Mouse (Mus musculus) spleen, embryonic (tissue): ENCODE measurements around the gene Olfr338.
"Not testable (repeated sequence)": the region's sequence is repeated elsewhere in the genome, so short reads cannot be mapped to it uniquely, and the experiment has no call there.

ENCODE experiments used
- CTCF ChIA-PET: fragments of 350-600 bp; sonication (Branson Sonifier 250); formaldehyde crosslinking; loops from one replicate; lab custom pipeline; 2022; lab: Charles Lee

Gene Olfr338

DNA sequence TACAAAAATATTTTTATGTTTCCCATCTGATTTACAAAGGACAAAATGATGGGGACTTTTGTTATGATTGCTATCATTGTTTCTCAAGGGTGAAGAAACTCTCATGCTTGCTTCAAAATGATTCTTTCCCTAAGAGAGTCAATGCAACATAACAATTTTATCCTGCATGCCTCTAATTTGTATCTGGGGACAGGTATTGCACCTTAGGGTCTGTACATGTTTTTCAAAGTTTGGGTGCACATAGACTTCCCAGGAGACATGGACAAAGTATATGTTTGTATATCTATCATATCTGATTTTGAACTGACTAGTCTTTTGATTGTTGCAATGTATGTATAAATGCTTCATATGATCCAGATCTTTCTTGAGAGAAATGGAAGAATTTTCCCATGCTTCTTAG lies at the start of gene Olfr338:
Olfr338 (plus strand) TSS at position 301 of the 400 bp plus-strand sequence.
- CTCF ChIA-PET, result no interaction called here

DNA sequence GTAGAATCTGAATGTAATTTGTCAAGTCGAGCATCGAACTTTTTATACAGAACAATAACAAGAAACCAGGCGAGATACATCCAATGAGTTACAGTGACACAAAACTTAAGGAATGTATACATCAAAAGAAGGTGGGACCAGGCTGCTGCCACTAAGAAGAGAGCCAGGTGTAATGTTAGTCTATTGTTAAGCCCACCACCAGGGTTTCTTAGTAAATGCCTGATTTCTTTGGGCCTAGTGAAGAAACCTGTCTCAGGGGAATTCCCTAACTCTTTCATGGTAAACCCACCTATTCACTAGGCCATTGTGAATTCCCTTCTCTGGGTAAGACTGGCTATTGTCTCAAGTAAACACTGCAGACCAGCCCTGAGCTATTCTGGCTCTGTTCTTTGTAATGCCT lies 41.9 kb downstream of the Olfr338 start:
- CTCF ChIA-PET, result not testable (repeated sequence)

DNA sequence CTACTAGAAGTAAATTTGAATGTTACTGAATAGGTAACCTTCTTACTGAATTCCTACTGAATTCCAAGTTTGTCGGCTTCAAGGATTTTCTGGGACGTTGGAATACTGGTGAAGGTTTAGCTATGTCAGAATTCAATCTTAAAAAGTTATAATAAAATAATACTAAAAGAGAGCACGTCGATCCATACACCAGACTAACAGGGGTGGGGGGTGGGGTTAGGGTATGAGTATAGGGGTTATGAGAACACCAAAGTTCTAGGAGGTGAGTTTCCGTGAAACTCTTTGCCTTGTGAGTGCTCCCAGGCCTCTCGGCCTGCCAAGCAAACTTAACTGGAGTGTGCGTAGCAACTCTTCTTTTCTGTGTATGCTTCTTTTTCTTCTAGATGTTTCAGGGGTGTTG lies 42.3 kb downstream of the Olfr338 start:
- CTCF ChIA-PET, result not testable (repeated sequence)

DNA sequence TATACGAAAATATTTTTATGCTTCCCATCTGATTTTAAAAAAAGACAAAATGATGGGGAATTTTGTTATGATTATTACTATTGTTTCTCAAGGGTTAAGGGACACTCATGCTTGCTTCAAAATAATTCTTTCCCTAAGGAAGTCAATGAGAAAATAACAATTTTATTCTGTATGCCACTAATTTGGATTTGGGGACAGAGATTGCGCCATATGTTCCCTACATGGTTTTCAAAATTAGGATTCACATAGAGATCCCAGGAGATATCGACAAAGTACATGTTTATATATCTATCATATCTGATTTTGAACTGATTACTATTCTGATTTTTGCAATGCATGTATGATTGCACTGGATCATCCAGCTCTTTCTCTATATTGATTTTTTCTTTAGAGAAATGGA lies 45.3 kb downstream of the Olfr338 start, which contains the start of gene Olfr339:
Olfr339 (plus strand) TSS at position 301 of the 400 bp plus-strand sequence.
- CTCF ChIA-PET, result no interaction called here
